Mouse (Mus musculus) hematopoietic stem cell, adult 5-6 weeks (primary cell): ENCODE measurements at regions not wholly inside any gene's neighbourhood (a gene's known extent, or its start where the extent isn't known, plus 50 kb on each side); places are given as distances from the start of the nearest gene placed in this dataset.
"Not testable (repeated sequence)": the region's sequence is repeated elsewhere in the genome, so short reads cannot be mapped to it uniquely, and the experiment has no call there.

Experiments
- ATAC-seq, 2 experiments: fragments of 125-278 bp in 1 of 2; replicated peaks in 1 of 2; 2 replicates each; pipeline ENCODE4 v1.8.0; 2016 to 2017; ENCODE audit warnings: inconsistent platforms in 2 of 2, mild to moderate bottlenecking in 2 of 2, moderate number of reproducible peaks in 2 of 2, low read depth in 1 of 2, moderate TSS enrichment in 1 of 2; ENCODE audit not compliant: low FRiP score in 2 of 2, poor library complexity in 2 of 2, severe bottlenecking in 2 of 2, insufficient read depth in 1 of 2, low TSS enrichment in 1 of 2

DNA sequence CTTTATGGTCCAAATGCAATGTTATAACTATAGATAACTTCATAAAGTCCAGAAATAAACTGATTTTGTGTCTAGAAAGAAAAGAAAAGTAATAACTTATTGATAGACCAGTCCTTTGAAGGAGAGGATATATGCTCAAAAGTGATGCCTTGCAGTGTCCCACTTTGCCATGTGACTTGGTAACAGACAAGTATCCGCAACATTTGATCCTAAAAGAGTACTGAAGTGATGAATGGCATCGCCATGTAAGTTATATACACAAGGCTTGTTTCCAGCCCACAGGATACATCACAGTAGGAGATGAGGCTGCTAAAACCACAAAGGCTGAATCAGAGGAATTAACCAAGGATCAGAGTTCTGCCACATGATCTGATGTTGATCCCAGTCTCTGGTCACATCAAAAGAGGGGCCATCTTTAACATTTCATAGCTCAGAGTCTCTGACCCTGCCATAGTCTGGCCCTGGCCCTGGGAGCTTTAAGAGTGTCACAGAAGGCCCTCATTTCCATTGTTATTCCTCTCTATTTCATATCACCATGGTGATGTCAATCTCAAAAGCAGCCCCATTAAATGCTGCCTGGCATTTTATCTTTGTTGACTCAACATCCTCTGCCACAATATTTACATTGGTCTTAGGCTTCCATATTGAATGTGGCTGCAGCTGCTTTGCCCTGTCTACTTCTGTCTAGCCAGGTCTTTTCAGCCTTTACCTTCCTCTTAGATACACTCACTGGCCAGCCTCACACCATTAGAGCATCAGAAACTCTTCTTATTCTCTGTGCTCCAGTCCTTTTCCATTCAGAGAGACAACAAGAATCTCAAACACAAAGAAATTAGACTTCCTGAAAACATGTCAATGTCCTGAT is 506.4 kb upstream of the Gm9747 start:
- ATAC-seq: no peak

DNA sequence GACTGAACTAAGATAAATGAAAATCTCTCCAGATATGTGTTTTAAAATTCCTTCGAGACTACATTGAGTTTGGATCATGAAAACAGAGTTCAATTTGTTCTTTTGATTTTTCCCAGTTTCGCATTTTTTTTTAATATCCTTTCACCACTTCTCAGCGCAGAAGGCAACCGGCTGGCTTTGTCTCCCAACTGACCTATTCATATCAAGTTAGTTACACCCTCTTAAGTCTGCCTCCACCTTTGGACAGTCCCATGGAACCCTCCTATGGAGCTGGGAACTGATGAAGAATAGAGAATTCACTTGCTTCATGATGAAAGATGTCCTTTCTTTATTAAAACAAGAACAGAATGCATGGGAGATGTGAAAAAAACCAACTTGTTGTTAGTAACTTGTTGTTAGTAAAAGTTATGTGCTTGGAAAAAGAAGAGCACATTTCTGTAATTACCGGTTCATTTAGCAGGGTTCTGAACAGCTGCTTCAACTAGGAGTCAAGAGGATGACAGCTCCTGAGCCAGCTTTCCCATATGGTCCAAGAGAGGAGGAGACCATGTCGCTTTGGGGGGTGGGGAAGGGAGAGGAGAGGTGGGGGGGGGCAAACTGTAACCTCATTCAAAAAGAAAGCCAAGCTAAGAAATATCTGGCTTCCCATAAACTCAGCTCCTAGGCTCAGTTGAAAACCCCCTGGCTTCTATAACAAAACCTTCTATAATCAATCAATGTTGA is 495.6 kb upstream of the Gm9747 start:
- ATAC-seq: no peak

DNA sequence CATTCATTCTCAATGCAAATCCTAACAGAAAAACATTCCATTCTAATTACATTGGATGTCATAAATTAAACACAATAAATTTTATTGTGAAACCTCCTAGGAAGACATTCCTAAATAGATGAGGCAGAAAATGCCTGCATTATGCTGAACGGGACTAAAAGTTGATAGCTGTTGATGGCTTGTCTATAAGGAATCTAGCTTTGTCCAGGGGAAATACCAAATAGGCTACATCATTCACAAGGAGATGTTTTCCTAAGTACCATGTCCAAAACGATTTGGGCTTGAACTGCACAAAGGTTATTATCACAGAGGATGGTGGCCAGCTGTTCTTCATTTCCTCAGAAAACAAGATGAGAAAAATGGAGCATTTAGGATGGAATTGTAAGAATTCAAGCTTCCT is 494.5 kb upstream of the Gm9747 start:
- ATAC-seq: no peak

DNA sequence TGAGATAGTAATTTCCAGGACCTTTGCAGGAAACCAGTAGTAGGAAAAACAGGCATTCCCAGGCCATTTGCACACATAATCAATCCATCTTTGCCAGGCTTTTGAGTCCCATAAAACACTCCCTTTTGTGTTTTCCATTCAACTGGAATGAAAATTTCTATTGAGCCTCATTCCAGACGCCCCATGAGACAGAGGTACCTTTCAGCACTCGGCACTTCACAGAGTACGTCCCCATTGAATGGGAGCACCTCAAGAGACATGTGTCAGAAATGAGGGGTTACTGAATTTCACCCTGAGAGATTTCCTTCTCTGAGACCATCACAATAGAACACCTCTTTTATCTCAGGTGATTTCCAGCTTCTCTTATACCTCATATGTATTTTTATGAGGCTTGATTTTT is 493.5 kb upstream of the Gm9747 start:
- ATAC-seq: no peak

DNA sequence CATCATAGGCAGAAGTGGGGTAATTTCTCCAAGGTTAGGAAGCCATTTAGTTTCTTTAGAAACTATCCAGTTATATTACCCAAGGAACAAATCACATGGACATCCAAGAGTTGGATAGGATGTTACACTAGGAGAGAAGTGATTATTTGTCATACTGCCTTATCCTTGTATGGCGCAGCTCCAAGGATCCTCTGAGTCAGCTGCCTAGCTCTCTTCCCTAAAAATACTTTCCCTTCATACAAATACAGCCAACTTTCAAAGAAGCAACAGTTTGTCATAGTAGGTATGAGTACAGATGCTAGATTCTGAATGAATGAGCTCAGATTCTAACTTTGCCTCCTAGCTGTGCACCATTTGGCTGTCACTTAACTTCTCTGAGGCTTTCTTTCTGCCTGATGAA is 492.9 kb upstream of the Gm9747 start:
- no peak for ATAC-seq

DNA sequence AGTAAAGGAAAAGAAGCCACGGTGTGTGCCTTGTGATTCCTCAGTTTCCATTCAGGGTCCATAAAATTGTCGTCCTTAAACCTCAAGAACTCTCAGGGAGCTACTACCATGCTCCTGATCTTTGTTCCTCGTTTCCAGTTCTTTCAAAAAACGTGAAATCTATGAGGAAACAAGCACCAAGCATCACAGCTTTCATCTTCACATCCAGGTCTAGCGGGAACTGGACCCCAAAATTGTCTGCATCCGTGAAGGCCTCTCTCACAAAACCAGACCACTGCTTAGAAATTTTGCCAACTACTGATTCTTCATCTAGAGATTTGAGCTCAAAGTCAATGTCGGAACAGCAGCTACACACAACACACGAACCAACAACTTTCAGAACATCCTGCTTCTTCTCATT is 491.0 kb upstream of the Gm9747 start:
- ATAC-seq: not testable (repeated sequence)

DNA sequence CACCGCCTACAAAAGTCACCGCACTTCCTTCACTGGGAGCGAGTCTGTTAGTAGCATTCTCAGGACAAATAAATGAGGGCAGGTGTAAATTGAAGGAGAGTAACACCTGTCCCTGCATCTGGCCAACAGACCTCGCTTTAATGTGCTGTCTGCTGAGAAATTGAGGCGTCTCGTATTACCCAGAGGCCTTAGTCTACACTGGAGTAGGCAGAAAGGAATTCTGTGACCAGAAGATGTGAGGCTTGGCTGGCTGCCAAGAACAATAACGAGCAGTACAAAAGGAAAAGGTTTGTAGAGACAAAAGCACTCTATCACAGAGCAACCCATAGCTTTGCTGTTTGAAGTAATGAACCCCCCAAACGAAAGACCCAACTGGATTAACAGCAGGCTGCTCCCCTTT is 488.4 kb upstream of the Gm9747 start:
- ATAC-seq: no peak

DNA sequence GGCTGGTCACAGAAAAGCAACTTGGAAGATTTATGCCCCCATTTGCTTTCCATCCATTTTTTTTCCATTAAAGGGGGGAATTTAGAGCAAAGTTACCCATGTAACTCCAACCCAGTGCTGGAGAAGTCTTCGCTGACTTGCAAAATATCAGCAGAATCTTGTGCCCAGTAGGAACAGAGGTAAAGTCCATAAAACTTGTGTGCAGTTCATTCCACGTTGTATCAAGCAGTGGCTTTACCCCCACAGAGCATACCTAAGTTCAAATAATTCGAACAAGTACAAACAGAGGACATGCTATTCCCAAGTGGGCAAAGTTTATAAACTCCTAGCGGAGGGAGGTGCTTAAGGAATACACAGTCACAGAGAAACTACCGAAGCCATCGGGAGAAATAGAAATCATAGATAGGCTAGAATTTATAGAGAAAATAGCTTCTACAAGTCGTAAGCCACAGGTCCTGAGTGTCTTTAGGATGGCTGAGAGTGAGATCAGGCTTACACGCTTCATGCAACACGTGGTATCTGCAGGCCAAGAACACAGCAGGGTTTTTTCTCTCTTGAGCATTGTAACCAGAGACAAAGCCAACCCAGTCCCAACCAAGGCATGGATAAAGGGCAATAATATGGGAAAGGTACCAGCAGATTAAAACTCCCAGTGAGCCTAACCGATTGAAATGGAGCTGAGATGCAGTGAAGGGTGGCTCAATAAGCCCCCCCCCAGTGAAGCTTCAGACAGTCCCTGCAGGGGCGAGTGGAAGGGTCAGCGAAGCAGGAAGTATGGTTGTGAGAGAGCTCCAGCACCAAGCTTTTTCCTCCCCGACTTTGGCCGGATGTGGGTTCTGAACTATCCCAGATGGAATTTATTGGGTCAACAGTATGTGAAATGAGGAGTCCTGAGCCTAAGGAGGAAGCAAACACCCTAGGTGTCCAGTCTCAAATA is 487.6 kb upstream of the Gm9747 start:
- ATAC-seq: no peak

DNA sequence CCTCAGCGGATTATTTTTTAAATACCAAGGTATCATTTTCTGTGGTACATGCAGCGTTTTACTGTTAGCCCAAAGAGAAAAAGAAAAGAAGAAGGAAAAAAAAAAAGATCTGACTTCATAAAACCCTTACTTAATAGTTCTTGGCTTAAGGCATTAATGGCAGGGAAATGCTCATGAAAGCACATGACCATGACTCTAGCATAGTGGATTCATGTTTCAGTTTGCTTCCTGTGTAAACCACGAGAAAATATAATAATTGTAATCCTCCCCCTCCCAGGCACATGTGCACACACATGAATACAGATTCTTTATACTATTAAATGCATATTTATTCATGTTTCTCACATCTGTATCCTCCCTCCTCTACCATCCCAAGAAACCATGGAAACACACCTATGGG is 486.9 kb upstream of the Gm9747 start:
- no peak for ATAC-seq

DNA sequence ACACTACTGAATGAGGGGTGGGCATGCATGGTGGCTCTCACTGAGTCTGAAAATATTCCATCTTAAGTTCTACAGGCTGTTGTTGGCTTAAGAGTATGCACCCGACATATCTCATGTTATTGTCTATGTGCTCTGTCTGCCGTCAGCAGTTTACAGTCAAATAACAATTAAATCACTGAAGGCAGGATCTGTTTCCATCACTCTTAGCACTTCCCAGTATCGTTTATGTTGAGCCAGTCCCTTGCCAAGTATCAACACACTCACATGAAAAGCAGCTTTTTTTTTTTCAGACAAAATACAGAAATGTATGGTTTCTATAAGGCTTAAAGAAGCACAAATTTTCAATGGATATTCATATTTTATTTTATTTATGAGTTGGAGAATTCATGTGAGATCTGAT is 485.9 kb upstream of the Gm9747 start:
- ATAC-seq: no peak

DNA sequence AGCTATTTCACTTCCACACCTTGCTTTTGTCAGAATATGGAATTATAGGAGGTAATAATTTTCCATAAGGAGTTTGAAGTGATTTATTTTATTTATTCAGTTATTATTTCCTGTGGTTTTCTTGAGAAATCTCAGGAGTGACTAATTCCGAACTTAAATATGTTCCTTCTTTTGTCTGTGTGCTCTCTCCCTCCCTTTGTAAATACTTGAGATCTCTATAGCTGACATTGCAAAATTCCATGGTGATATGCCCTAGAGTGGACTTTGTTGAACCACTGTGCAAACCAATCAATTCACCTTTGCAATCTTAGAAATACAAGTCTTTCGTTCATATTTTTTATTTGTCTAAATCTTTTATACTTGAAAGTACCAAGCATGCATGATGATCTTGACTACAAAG is 478.8 kb upstream of the Gm9747 start:
- no peak for ATAC-seq

DNA sequence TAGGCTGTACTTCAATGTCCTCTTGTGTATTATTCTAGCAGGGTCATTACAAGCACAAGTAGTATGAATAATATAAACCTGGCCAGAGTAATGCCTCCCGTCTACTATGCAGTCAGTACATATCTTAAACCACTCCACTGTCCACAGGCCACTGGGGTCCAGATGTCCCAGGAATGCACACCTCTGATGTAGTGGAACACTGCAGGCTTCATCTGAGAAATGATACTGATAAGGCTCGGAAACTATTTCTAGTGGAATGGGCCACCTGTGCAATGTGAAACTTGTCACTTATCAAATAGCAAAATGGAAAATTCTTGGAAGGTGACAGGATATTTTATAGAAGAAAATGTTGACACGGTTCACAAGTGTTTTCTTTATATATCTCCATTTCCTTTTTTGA is 477.6 kb upstream of the Gm9747 start:
- ATAC-seq: no peak

DNA sequence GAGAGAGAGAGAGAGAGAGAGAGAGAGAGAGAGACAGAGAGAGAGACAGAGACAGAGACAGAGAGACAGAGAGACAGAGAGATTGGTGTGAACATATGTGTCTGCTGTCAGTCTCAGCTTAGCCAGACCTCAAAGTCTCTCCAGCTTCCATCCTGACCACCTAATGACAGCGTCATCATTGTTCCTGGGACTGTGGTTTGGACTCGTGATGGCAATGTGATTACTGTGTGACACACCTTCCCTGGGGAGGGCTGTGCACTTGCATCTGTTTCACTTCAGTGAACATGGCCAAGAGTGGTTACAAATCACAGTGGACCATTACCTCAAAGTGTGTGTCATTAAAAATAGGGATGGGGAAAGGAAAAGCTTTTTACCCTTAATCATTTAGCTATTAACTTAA is 477.2 kb upstream of the Gm9747 start:
- ATAC-seq: no peak

DNA sequence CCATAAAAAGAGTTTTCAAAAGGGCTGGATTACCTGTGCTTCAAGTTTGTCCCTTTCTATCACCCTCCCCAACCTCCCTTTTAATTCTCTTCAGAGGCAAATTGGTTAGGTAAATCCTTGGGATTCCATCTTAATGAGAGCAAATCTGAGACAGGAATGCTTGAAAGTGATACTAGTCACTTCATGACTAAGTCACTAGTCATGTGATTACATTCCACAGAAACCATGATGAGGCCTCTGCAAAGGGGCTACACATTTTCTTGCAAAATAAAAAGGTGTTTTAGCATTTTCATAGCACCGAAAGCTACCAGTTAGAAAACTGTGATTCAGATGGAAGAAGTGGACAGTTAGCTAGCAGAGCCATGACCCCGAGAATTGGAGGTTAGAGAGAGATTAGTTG is 473.0 kb upstream of the Gm9747 start:
- ATAC-seq: no peak

DNA sequence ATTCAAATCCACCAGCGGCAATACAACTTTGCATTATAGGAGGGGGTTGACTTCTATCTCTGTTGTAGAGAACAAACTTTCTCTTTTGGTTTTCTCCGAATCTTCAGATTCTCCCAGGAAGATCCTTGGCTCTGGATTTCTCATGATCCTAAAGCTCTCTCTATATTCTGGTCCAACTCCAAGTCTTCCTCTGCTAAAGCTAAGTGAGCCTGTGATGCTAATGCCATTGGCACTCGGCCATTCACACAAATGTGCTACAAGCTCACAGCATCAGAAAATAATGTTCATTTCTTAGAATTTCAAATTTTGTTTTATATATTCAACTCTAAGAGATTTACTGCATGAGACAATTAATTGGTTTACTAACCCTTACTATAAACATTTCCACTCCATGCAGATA is 461.2 kb upstream of the Gm9747 start:
- ATAC-seq: no peak

DNA sequence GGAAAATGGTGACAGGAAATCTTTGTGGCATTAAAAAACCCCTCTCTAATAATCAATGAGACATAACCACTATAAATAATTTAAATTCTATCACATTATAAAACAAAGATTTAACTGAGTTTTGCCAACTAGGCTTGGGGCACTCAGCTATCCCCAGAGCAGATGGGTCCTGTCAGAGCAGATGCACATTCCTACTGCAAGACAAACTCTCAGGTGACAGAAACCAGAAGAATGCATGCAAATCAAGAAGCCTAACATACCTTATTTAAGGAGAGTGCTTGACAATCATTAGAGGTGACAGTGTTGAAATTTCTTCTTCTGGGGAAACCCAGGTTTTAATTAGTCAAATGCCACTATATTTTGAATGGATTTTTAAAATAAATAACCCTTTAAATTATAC is 452.3 kb upstream of the Gm9747 start:
- no peak for ATAC-seq

DNA sequence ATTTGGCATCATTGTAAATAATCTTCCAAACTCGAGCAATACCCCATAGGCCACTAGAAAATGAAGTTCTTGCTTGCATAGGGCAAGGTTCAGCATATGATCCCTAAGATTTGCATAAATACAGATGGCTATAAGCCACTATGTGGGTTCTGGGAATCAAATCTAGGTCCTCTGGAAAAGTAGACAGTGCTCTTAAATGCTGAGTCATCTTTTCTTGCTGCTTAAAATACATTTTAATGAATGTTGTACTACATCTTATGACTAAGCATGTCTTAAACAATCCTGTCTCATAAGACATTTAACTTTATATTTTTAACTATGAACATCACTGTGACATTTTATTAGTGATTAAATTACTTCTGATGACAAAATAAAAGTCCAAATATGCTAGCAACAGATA is 448.6 kb upstream of the Gm9747 start:
- ATAC-seq: no peak

DNA sequence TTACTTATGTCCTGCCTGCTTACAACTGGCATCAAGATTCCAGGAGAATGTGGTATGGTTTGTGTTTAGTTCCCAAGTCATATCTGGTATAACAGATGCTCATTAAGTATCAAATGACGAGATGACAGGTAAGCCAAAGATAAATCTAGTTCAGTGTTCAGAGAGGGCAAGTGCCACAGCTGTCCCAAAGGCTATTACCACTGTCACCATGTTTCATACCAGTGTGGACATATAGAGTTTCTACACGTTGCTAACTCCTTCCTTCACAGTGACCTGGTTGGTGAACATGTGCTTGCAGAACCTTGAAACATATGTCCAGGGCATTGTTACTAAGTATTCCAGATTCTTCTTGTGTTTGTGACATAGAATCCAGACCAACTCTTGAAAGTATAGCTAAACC is 438.1 kb upstream of the Gm9747 start:
- ATAC-seq: no peak
